Mouse (Mus musculus) MEL (cell line): ENCODE measurements at regions not wholly inside any gene's neighbourhood (a gene's known extent, or its start where the extent isn't known, plus 50 kb on each side); places are given as distances from the start of the nearest gene placed in this dataset.

Source experiments
- DNase-seq: peaks from one replicate; pipeline ENCODE4 v3.0.0; 2011; ENCODE audit warnings: low read depth, low spot score
- H3K27ac ChIP-seq: 2 replicates; pipeline ENCODE4 v1.5.1; 2012; ENCODE audit warnings: low read depth, mild to moderate bottlenecking, control low read depth, low read length, moderate library complexity; ENCODE audit not compliant: control insufficient read depth
- H3K27me3 ChIP-seq, 2 experiments: fragments of 150-350 bp in 1 of 2; sonication (generic) in 1 of 2; 2 replicates each; pipeline ENCODE4 v1.6.1; 2012; ENCODE audit warnings: low read length in 2 of 2, mild to moderate bottlenecking in 2 of 2, improper control_type of control experiment in 1 of 2, moderate library complexity in 1 of 2; ENCODE audit not compliant: insufficient read depth in 2 of 2, control insufficient read depth in 1 of 2
- H3K36me3 ChIP-seq, 2 experiments: 2 replicates each; pipeline ENCODE4 v1.6.1; 2012 to 2014; ENCODE audit warnings: low read length in 2 of 2, improper control_type of control experiment in 1 of 2, inconsistent platforms in 1 of 2, mild to moderate bottlenecking in 1 of 2; ENCODE audit not compliant: insufficient read depth in 2 of 2, control insufficient read depth in 1 of 2
- H3K4me1 ChIP-seq, 2 experiments: fragments of 150-350 bp in 1 of 2; sonication (generic) in 1 of 2; 2 replicates each; pipeline ENCODE4 v1.6.1; 2012; ENCODE audit warnings: low read length in 2 of 2, improper control_type of control experiment in 1 of 2, mild to moderate bottlenecking in 1 of 2; ENCODE audit not compliant: insufficient read depth in 2 of 2, control insufficient read depth in 1 of 2
- H3K4me3 ChIP-seq, 2 experiments: fragments of 150-350 bp in 1 of 2; sonication (generic) in 1 of 2; 2 replicates each; pipeline ENCODE4 v1.5.1; 2012; ENCODE audit warnings: low read depth in 2 of 2, low read length in 2 of 2, mild to moderate bottlenecking in 2 of 2, moderate library complexity in 2 of 2, control low read depth in 1 of 2, improper control_type of control experiment in 1 of 2; ENCODE audit not compliant: control insufficient read depth in 1 of 2, insufficient read depth in 1 of 2
- H3K79me2 ChIP-seq: 2 replicates; pipeline ENCODE4 v1.6.1; 2012; ENCODE audit warnings: mild to moderate bottlenecking, low read length, moderate library complexity; ENCODE audit not compliant: control insufficient read depth, poor library complexity, insufficient read depth
- H3K9ac ChIP-seq: 2 replicates; pipeline ENCODE4 v1.6.1; 2012; ENCODE audit warnings: low read depth, mild to moderate bottlenecking, control low read depth, low read length, moderate library complexity; ENCODE audit not compliant: control insufficient read depth, poor library complexity, severe bottlenecking
- H3K9me3 ChIP-seq: fragments of 150-350 bp; sonication (generic); replicated peaks from 2 replicates; pipeline ENCODE4 v1.6.1; 2012; ENCODE audit warnings: mild to moderate bottlenecking, low read length, improper control_type of control experiment, moderate library complexity; ENCODE audit not compliant: insufficient read depth
- CTCF ChIP-seq, 3 experiments: IDR thresholded peaks in 2 of 3; conservative IDR thresholded peaks in 1 of 3; 2 replicates each; pipeline ENCODE4 v1.5.1; 2011 to 2012; ENCODE audit warnings: low read length in 3 of 3, low read depth in 2 of 3, mild to moderate bottlenecking in 2 of 3, improper control_type of control experiment in 1 of 3, inconsistent platforms in 1 of 3, mixed read lengths in 1 of 3, moderate library complexity in 1 of 3; ENCODE audit not compliant: control insufficient read depth in 1 of 3, insufficient read depth in 1 of 3, poor library complexity in 1 of 3, severe bottlenecking in 1 of 3
- ELF1 ChIP-seq: IDR thresholded peaks from 2 replicates; pipeline ENCODE4 v1.6.1; 2014; ENCODE audit warnings: low read depth, mild to moderate bottlenecking, inconsistent platforms, low read length, improper control_type of control experiment, moderate library complexity
- MAFK ChIP-seq: IDR thresholded peaks from 2 replicates; pipeline ENCODE4 v1.6.1; 2011; ENCODE audit warnings: low read depth, mild to moderate bottlenecking, low read length, improper control_type of control experiment, borderline replicate concordance
- MAX ChIP-seq: IDR thresholded peaks from 2 replicates; pipeline ENCODE4 v1.6.1; 2011; ENCODE audit warnings: low read length, improper control_type of control experiment
- MXI1 ChIP-seq: IDR thresholded peaks from 2 replicates; pipeline ENCODE4 v1.6.1; 2011; ENCODE audit warnings: mild to moderate bottlenecking, low read depth, low read length, improper control_type of control experiment
- MYB ChIP-seq: IDR thresholded peaks from 2 replicates; pipeline ENCODE4 v1.6.1; 2011; ENCODE audit warnings: mild to moderate bottlenecking, low read depth, low read length, improper control_type of control experiment
- NELFE ChIP-seq: IDR thresholded peaks from 2 replicates; pipeline ENCODE4 v1.6.1; 2011; ENCODE audit warnings: low read depth, low read length, improper control_type of control experiment
- SIN3A ChIP-seq: IDR thresholded peaks from 2 replicates; pipeline ENCODE4 v1.6.1; 2012; ENCODE audit warnings: low read length, improper control_type of control experiment, inconsistent platforms
- TCF12 ChIP-seq: IDR thresholded peaks from 2 replicates; pipeline ENCODE4 v1.6.1; 2014; ENCODE audit warnings: low read depth, mild to moderate bottlenecking, inconsistent platforms, low read length, improper control_type of control experiment, moderate library complexity

DNA sequence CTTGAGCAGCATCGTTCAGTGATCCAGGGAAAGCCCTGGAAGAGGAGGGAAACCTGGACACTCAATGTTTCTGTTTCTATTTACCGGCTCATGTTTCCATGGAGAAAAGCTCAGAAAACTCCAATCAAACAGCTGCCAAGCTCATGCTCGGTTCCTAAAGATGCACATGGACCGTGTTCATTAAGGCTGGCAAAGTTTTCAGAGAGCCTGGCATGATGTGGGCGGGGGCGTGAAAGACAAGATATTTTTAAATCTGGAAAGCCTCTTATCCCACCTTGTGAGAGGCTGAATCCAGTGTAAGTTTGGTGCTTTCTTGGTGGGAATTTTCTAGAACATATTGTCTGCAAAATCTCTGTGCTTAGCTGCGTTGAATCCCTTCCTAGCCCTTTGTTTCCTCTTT, 1114.3 kb upstream of the Gulo start:
- H3K36me3 ChIP-seq, result no peaks in the 10 kb centered on the region
- H3K9ac ChIP-seq, result no peak overlapping the region
- no peak overlapping the region for H3K27ac ChIP-seq
- no peaks in the 10 kb centered on the region for H3K27me3 ChIP-seq
- no peaks in the 10 kb centered on the region for H3K9me3 ChIP-seq
- no peak overlapping the region for H3K4me3 ChIP-seq
- TF ChIP-seq MYB, result no peak
- TF ChIP-seq ELF1, result no peak
- no peak for TF ChIP-seq MAX
- no peak for TF ChIP-seq CTCF (IDR thresholded peaks at IDR 0.05 in 2 of 3, conservative IDR thresholded peaks at IDR 0.05 in 1 of 3; ENCODE audit: control insufficient read depth in 1 of 3, insufficient read depth in 1 of 3, low read depth in 2 of 3, low read length in 3 of 3, poor library complexity in 1 of 3, severe bottlenecking in 1 of 3)
- TF ChIP-seq MXI1, result no peak
- TF ChIP-seq TCF12, result no peak
- TF ChIP-seq NELFE, result no peak
- TF ChIP-seq MAFK, result no peak
- TF ChIP-seq SIN3A, result no peak
- TF ChIP-seq, all 39 proteins: peak for 0
- no peaks in the 10 kb centered on the region for H3K79me2 ChIP-seq
- H3K4me1 ChIP-seq, result no peaks in the 10 kb centered on the region
- no peak for DNase-seq
